Mouse (Mus musculus) subcutaneous adipose tissue, adult 2 months (tissue): Measurements from ENCODE around the gene Pak4. TPM values are rescaled to one million over a fixed set of nuclear protein-coding genes. Genes with fewer than 3 reads are reported as not detected.

ENCODE experiments used
- polyA plus RNA-seq: library from polyadenylated mRNA; depleted of rRNA; stranded (reverse); fragments of >200 nt; gene quantifications from 2 replicates; pipeline ENCODE4 v1.2.3, GENCODE M21; 2012; ENCODE audit warnings: low replicate concordance; rRNA removed

Gene Pak4
- polyA plus RNA-seq = 13.7 and 30.0 TPM in 2 replicates

DNA sequence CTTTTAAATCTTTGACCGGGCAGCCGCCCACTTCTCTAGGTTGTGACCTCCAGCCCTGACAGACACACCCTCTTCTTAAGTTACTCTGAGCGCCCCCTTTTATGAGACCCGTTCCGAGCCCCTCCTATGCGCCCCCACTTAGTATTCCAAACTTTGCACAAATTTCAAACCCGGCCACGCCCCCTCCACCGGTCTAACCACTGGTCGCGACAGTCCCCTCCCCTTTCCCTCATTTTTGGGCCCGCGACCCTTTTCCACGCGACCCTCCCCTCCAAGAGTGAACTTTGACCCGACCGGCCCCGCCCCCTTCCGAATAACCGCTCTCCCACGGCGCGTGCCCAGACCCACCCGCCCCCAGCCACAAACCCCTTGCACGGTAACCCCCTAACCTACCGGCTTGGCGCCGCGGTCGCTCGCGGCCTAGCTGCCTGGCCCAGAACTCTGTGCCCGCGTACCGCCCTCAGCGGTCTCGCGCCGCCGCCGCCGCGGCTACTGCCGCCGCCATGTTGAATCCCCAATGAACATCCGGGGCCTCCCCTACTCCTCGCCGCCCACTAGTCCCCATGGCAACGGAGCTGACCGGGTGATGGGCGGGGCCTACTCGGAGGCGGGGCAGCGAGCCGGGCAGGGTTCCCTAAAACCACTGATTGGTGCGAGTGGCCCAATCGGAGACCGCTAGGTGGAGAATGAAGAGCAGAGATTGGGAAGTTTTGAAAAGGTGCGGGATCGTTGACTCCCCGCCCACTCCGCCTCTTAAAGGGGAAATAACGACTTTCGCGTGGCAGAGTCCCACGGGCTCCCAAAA, at the start of gene Pak4, which contains the start of gene Samd4b:
Pak4 (minus strand) TSS at position 544 of the 805 bp plus-strand sequence.
Samd4b (minus strand) TSS at position 503 of the 805 bp plus-strand sequence.

DNA sequence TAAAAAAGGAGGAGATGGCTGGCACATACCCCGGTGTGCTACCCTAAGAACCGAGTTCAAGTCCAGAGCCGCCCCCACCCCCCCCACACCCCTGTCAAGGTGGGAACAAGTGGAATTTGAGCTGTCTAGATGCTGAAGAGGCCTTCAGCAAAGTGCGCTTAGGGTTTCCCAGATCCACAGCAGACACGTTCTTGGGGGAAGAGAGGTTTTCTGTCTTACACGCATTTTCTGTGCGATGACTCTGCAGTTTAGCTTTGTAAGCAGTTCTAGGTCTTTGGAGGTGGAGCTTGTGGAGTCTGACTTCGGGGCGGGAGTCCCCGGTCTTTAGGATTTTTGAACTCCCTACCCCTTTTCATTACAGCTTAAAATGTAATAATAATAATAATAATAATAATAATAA, 33.1 kb upstream of the Pak4 start, which contains the start of gene Acp7:
Acp7 (minus strand) TSS at position 260 of the 400 bp plus-strand sequence.

DNA sequence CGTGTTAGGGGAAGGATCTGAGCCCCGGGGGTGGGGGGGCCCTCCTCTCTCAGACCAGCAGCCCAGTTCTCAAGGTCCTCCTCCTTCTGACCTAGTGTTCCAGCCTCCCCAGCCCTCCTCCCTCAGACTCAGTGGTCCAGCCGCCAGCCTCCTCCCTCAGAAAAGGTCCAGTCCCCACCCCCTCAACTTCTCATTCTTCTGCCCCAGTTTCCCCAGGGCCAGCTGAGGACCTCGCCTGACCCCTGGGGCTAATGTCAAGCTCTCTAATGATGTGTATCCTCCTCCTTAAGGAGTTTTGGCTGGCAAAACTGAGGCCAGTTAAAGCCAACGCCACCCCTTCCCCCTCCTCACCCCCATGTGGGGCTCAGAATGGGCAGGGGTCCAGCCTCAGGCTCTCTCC, 50.8 kb downstream of the Pak4 start, which contains the start of gene Nccrp1:
Nccrp1 (minus strand) TSS at position 101 of the 400 bp plus-strand sequence.

GRCm38 (mm10) chr7:28540526-28540925, 57.5 kb downstream of the Pak4 start, which contains the start of gene Sycn:
TSS of gene Sycn (plus strand) at chr7:28540885.

DNA sequence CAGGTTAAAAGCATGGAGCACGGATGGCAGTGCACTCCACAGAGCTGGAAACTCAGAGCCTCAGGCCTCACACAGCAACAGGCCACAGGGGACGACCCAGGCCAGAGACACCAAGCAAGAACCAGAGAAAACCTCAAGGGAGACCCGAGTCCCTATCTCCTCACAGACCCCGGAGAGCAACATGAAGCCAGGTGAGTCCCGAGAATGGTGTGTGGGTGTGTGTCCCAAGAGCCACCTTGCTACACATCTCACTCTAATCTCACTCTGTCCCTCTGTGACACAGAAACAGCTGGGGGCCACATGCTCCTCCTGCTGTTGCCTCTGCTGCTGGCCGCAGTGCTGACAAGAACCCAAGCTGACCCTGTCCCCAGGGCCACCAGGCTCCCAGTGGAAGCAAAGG, 75.4 kb downstream of the Pak4 start, which contains the start of gene Ifnl3:
Ifnl3 (plus strand) TSS at position 301 of the 400 bp plus-strand sequence.

GRCm38 (mm10) chr7:28510405-28510974, 87.5 kb downstream of the Pak4 start, which contains the start of gene Ifnl2:
TSS of gene Ifnl2 (minus strand) at chr7:28510455.

Other genes starting within 250 kb of the Pak4 start
- gene Rps16, start 247.5 kb downstream of the Pak4 start, polyA plus RNA-seq = 520 and 1,161 TPM in 2 replicates
- 27.6 and 51.9 TPM in 2 replicates for gene Plekhg2, start 225.6 kb downstream of the Pak4 start, polyA plus RNA-seq
- 35.4 and 86.7 TPM in 2 replicates for gene Zfp36, start 217.9 kb downstream of the Pak4 start, polyA plus RNA-seq
- gene Med29, start 205.5 kb downstream of the Pak4 start, polyA plus RNA-seq = 55.0 and 56.9 TPM in 2 replicates
- 75.4 and 88.0 TPM in 2 replicates for gene Paf1, start 205.2 kb downstream of the Pak4 start, polyA plus RNA-seq
- gene Gmfg, start 160.7 kb downstream of the Pak4 start, polyA plus RNA-seq = 9.9 and 15.1 TPM in 2 replicates
- gene Lrfn1, start 146.2 kb downstream of the Pak4 start, polyA plus RNA-seq = 3.1 and 12.7 TPM in 2 replicates
- not detected in 2 replicates for gene Ifnl2, start 87.7 kb downstream of the Pak4 start, polyA plus RNA-seq
- gene Ifnl3, start 75.3 kb downstream of the Pak4 start, polyA plus RNA-seq = not detected in 2 replicates
- gene Sycn, start 57.3 kb downstream of the Pak4 start, polyA plus RNA-seq = 0.76 and 0.83 TPM in 2 replicates
- gene Nccrp1, start 50.9 kb downstream of the Pak4 start, polyA plus RNA-seq = 0.11 TPM in 1 of 2 replicates, not detected in the other
- 79.8 and 99.2 TPM in 2 replicates for gene Samd4b, start within 50 bp of the Pak4 start, polyA plus RNA-seq
- not detected in 2 replicates for gene Acp7, start 33.1 kb upstream of the Pak4 start, polyA plus RNA-seq
- 7.1 and 21.8 TPM in 2 replicates for gene Fbxo27, start 94.7 kb upstream of the Pak4 start, polyA plus RNA-seq
- 1.8 and 6.7 TPM in 2 replicates for gene Fbxo17, start 118.6 kb upstream of the Pak4 start, polyA plus RNA-seq
- gene Mrps12, start 143.6 kb upstream of the Pak4 start, polyA plus RNA-seq = 65.5 and 68.1 TPM in 2 replicates
- gene Sars2, start 143.8 kb upstream of the Pak4 start, polyA plus RNA-seq = 17.2 and 24.2 TPM in 2 replicates
- not detected in 2 replicates for gene Ccer2, start 158.0 kb upstream of the Pak4 start, polyA plus RNA-seq
- gene Sirt2, start 168.6 kb upstream of the Pak4 start, polyA plus RNA-seq = 116 and 128 TPM in 2 replicates
- 31.7 and 33.5 TPM in 2 replicates for gene Nfkbib, start 169.3 kb upstream of the Pak4 start, polyA plus RNA-seq
- gene Rinl, start 190.8 kb upstream of the Pak4 start, polyA plus RNA-seq = 5.6 and 8.0 TPM in 2 replicates
- gene Hnrnpl, start 210.4 kb upstream of the Pak4 start, polyA plus RNA-seq = 301 and 463 TPM in 2 replicates
- gene Ech1, start 227.0 kb upstream of the Pak4 start, polyA plus RNA-seq = 516 and 1,100 TPM in 2 replicates
- 29.7 and 44.7 TPM in 2 replicates for gene Lgals4, start 235.7 kb upstream of the Pak4 start, polyA plus RNA-seq